Mouse (Mus musculus): Measurements from ENCODE around the gene Vmn2r84. TPM values are rescaled to one million over a fixed set of nuclear protein-coding genes. Genes with fewer than 3 reads are reported as not detected.

The Vmn2r84 gene
- total RNA-seq, 2 experiments from 2014 or later: not detected

Other genes starting within 250 kb of the Vmn2r84 start
- gene Olfr825, start 227.6 kb downstream of the Vmn2r84 start, total RNA-seq (2015): not detected in 2 replicates
- gene Olfr825, start 227.6 kb downstream of the Vmn2r84 start, total RNA-seq (2017): not detected in 2 replicates
- gene Olfr826, start 210.1 kb downstream of the Vmn2r84 start, total RNA-seq (2015): not detected in 2 replicates
- not detected in 2 replicates for gene Olfr826, start 210.1 kb downstream of the Vmn2r84 start, total RNA-seq (2017)
- gene Olfr827, start 179.9 kb downstream of the Vmn2r84 start, total RNA-seq (2015): not detected in 2 replicates
- gene Olfr827, start 179.9 kb downstream of the Vmn2r84 start, total RNA-seq (2017): not detected in 2 replicates
- not detected in 2 replicates for gene Neurod4, start 114.1 kb downstream of the Vmn2r84 start, total RNA-seq (2015)
- not detected in 2 replicates for gene Neurod4, start 114.1 kb downstream of the Vmn2r84 start, total RNA-seq (2017)
- gene Tespa1, start 71.5 kb downstream of the Vmn2r84 start, total RNA-seq (2015): 8.2 and 18.6 TPM in 2 replicates
- gene Tespa1, start 71.5 kb downstream of the Vmn2r84 start, total RNA-seq (2017): 15.5 and 32.0 TPM in 2 replicates
- gene Vmn2r85, start 35.4 kb upstream of the Vmn2r84 start, total RNA-seq (2015): not detected in 2 replicates
- not detected in 2 replicates for gene Vmn2r85, start 35.4 kb upstream of the Vmn2r84 start, total RNA-seq (2017)
- gene Vmn2r86, start 61.7 kb upstream of the Vmn2r84 start, total RNA-seq (2015): not detected in 2 replicates
- gene Vmn2r86, start 61.7 kb upstream of the Vmn2r84 start, total RNA-seq (2017): not detected in 2 replicates
- gene Vmn2r87, start 103.1 kb upstream of the Vmn2r84 start, total RNA-seq (2015): not detected in 2 replicates
- not detected in 2 replicates for gene Vmn2r87, start 103.1 kb upstream of the Vmn2r84 start, total RNA-seq (2017)